Mouse (Mus musculus): ENCODE results near the gene Akap12. TPM values are rescaled to one million over a fixed set of nuclear protein-coding genes. Genes with fewer than 3 reads are reported as not detected.

Gene Akap12
- total RNA-seq, 2 experiments from 2014 or later, result 15.9 to 16.5 TPM

DNA sequence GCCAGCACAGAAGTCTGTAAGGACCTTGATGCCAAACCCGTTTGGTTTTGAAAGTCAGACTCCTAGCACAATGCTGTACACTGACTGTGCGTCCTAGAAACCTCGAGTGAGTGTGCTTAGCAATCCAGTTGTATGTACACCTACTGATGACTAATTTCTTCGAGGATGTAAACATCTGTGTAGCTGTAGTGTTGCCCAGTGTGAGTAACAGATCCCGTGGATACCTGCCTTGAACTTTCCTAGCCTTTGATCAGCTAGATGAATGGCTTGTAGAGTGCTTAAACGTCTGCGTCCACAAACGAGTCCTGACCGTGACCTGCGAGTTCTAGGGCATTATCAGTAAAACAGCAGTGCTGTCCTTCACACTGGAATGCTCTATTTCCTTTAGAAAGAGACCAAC is 122.9 kb downstream of the Akap12 start:
- no peak for DNase-seq (ENCODE audit: low spot score in 2 of 2)
- intact Hi-C loops (cut with DNase I), result loop anchor here (5.0 kb wide), 1 partner anchor 43 kb away; the partner anchor contains the start of genes Armt1 and Rmnd1

DNA sequence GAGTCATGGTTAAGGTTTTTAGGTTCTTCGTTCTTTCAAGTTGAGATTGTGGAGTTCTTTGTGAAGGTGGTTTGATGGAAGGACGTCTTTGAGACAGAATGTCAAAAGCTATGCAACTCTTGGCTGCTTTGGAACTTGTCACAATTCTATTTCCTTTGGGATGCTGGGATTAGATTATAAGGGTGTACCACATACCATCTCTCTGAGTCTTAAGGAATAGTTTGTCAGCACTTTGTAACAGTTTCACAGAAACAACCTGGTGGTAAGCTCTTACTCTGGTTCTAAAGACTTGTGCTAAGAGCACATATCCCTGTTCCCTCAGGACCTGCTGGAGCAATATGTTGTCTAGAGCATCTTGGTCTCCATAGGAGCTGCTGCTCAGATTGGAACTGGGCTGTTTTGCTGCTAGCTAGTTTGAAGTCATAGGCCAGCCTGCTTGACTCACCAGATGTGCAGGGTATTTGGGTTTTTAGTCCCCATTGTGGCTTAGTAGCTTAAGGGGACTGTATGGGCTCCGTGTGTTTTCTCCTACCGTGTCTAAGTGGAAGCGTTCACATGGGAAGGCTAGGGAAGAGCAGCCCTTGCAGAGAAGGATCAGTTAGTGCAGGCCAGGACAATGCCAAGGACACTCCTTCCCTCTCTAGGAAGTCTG is 123.4 kb downstream of the Akap12 start:
- intact Hi-C loops (cut with DNase I), result loop anchor here (5.0 kb wide), 1 partner anchor 43 kb away; the partner anchor contains the start of genes Armt1 and Rmnd1
- no peak for DNase-seq (ENCODE audit: low spot score in 2 of 2)

DNA sequence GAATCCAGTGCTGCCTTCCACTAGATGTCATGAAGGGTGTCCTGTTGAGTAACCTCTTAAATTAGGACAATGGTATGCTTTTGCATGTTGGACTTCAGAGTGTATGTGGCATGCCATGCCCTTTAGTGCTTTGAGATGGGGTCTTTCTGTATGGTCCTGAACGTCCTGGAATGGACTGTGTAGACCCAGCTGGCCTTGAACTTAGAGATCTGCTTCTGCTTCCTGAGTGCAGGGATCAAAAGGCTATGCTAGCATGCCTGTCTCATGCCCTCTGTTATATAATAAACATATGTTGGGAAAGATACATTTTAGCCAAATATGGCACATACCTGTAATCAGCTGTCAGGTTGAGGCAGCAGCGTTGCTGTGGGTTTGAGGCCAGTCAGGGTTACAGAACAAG is 124.4 kb downstream of the Akap12 start:
- DNase-seq (ENCODE audit: low spot score in 2 of 2), result no peak
- intact Hi-C loops (cut with DNase I), result no loop called here

DNA sequence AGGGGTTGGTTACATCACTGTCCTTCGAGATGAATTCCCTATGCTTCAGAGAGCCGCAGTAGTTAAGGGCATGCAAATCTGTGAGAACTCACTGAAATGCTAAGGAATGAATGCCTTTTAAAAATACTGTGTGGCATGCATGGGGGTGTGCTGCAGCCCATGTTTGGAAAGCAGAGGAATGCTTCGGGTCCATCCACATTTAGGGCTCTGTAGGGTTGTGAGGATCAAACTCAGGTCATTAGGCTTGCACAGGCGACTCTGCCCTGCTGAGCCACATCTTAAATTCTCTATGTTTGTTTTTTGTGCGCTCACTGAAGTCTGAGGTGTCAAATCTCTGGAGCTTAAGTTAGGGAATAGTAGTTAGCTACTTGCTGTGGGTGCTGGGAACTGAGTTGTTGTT is 124.9 kb downstream of the Akap12 start:
- intact Hi-C loops (cut with DNase I), result no loop called here
- no peak for DNase-seq (ENCODE audit: low spot score in 2 of 2)

DNA sequence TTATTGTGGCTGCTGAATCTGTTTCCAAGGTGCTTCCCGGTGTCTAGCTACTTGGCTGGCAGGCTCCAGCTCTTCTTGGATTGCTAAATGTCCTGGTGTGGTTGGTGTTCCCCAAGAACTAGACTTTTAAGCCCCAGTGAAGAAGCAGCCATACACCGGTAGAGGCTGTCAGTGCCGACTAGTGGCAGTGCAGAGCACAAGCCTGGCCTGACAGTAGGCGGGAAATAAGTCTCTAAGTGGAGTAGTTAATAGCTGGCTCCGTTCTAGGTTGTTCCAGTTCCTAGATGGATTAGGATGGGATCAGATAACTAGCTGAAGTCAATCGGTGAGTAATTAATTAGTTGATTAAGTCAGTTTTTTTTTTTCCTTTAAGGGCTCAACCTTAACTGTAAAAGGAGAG is 125.7 kb downstream of the Akap12 start:
- DNase-seq (ENCODE audit: low spot score in 2 of 2), result no peak
- intact Hi-C loops (cut with DNase I), result no loop called here

DNA sequence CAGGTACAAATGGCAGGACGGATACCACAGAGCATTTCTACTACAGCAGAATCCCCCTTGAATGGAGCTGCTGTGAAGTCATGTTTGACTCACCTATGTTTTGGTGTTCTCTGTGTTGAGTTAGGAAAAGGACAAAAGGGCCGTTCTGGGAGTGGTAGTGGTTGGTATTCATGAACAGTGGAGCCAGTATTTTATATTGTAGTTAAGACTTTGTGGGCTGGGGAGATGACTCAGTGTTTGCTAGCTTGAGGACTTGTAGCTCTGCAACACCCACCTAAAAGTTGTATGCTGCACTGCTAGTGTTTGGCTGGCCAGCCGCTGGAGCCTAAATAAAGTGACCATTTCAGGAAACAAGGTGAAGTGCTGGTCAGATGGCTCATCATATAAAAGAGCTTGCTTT is 129.1 kb downstream of the Akap12 start:
- DNase-seq (ENCODE audit: low spot score in 2 of 2), result no peak
- intact Hi-C loops (cut with DNase I), result no loop called here

DNA sequence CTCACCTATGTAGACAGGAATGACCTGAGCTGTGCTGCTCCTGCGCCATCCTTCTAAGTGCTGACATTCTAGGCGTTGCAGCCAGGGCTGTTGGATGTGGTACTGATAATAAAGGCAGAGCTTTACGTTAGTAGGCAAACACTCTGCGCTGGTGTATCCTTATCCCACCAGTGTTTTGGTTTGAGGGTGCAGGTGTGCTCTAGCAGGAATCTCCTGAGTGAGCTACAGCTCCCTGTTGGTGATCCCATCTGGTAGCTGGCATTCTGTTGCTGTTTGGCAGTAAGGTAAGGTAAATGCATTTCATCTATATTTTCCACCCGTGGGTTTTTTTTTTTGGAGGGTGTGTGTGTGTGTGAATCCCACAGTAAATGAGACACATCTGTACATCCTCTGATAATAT is 131.9 kb downstream of the Akap12 start:
- intact Hi-C loops (cut with DNase I), result no loop called here
- no peak for DNase-seq (ENCODE audit: low spot score in 2 of 2)

DNA sequence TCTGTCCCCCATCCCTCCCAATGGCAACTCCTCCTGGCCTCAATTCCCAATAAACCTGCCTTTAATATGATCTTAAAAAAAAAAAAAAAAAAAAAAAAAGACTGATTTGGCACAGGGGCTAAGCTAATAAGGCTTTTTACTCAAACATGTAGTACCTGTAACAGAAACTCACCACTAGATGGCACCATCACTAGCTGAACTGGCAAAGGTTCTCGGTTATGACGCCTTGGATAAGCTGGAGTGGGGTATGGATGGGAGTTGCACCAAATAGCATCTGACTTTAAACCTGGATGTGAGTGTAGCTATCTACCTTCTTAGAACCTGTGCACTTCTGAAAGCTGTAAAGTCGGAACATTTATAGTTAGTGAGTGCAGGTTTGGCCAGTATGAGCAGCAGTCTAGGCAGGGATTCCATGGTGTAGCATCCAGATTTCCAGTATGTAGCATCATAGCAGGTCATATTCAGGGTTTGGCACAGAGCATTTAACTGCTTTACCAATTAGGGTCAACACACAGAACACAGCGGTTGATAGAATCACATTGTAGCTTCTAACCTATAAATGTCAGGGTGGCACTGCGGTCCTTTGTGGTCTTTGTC is 138.8 kb downstream of the Akap12 start:
- intact Hi-C loops (cut with DNase I), result no loop called here
- no peak for DNase-seq (ENCODE audit: low spot score in 2 of 2)

DNA sequence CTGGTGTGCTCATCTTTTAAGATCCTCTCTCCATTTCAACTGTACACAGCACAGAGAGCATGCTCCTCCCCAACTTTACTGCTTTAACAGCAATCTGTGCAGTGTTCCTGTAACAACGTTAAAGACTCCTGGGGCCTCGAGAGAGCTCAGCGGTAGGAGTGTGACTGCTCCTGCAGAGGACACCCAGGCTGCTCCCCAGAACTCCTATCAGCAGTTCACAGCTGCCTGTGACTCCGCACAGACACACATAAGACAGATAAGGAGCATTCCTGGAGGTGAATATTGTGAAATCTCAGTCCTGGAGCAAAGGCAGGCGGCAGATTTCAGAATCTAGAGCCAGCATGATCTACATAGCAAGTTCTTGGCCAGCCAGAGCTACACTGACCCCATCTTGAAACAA is 139.3 kb downstream of the Akap12 start:
- intact Hi-C loops (cut with DNase I), result no loop called here
- DNase-seq (ENCODE audit: low spot score in 2 of 2), result no peak

DNA sequence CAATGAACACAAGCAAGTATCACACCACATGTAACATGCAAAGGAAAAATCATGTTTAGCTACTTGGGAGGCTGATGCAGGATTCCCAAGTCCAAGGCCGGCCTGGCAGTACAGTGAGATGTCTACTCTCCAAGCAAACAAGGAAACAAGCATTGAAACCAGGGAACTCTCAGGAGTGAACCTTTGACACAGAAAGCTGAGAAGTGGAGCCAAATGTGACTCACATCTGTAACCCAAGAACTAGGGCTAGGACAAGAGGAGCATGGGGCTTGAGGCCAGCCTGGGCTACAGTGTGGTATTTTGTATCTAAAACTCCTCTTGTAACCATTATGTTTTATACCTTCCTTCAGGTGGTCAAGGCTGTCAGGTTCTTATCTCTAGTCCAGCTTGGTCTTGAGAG is 141.0 kb downstream of the Akap12 start:
- intact Hi-C loops (cut with DNase I), result no loop called here
- no peak for DNase-seq (ENCODE audit: low spot score in 2 of 2)

Other genes starting within 250 kb of the Akap12 start
- gene Zbtb2, start 121.7 kb downstream of the Akap12 start, total RNA-seq (2021), result 10 to 100 TPM; 10.0 to 11.5 TPM
- gene Rmnd1, start 166.0 kb downstream of the Akap12 start, total RNA-seq (2021), result 10 to 100 TPM; 28.9 to 48.9 TPM
- gene Armt1, start 166.1 kb downstream of the Akap12 start, total RNA-seq (2021), result 10 to 100 TPM; 20.7 to 22.4 TPM
- gene Ccdc170, start 216.1 kb downstream of the Akap12 start, total RNA-seq (2021), result under 1 TPM; 0.52 to 0.64 TPM